Mouse (Mus musculus): ENCODE measurements around the gene Masp1. TPM values are rescaled to one million over a fixed set of nuclear protein-coding genes. Genes with fewer than 3 reads are reported as not detected.

Gene Masp1
- polyA plus RNA-seq, 1 experiment: 2.6 TPM

DNA sequence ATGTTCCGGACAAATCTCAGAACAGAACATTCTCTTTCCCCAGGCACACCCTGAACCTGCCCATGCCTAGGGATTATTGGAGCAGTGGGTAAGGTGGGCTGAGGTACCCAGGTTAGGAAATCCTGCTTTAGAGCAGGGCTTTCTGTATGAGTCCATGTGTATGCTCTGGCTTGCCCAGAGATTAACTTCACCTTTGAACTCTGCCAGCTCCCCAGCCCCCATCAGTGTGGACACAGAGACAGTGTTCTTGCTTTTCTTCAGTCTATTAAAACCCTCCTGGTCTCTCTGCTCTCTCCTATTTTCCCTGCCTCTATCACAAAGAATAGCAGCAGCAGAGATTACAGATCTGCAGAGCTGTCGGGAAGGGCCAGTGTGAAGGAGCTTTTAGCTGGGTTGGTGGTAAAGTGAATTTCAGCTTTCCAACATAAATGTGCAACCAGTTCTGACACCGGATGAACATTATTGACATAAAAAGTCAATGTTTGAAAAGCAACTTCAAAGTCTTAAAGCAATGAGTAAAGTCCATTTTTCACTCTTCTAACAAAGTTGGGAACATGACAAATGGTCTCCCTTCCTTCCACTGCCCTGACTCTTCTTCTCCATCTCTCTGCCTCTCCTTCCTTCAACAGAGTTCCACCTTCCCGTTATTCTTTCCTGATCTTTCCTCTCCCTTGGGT lies 56.8 kb downstream of the Masp1 start:
- WGBS: 87% methylated on average over 4 of the region's 4 CpGs
- H3K4me3 ChIP-seq (ENCODE audit: insufficient read depth, low read depth, low read length): no peak overlapping the region
- TF ChIP-seq POLR2A (IDR thresholded peaks at IDR 0.05; ENCODE audit: low read depth, low read length) (no peak), CTCF (conservative IDR thresholded peaks at IDR 0.05; ENCODE audit: insufficient read depth, insufficient read length, low read depth, low read length) (no peak)
- peak; percentile 29 for DNase-seq
- H3K27me3 ChIP-seq (replicated peaks; ENCODE audit: control insufficient read depth, insufficient read depth, low read length): no peaks in the 10 kb centered on the region
- no peaks in the 10 kb centered on the region for H3K36me3 ChIP-seq (ENCODE audit: control insufficient read depth, insufficient read depth, low read length)
- H3K4me1 ChIP-seq (ENCODE audit: control insufficient read depth, insufficient read depth, low read length): no peaks in the 10 kb centered on the region
- no peak overlapping the region for H3K27ac ChIP-seq (ENCODE audit: insufficient read depth, low read depth, low read length)

DNA sequence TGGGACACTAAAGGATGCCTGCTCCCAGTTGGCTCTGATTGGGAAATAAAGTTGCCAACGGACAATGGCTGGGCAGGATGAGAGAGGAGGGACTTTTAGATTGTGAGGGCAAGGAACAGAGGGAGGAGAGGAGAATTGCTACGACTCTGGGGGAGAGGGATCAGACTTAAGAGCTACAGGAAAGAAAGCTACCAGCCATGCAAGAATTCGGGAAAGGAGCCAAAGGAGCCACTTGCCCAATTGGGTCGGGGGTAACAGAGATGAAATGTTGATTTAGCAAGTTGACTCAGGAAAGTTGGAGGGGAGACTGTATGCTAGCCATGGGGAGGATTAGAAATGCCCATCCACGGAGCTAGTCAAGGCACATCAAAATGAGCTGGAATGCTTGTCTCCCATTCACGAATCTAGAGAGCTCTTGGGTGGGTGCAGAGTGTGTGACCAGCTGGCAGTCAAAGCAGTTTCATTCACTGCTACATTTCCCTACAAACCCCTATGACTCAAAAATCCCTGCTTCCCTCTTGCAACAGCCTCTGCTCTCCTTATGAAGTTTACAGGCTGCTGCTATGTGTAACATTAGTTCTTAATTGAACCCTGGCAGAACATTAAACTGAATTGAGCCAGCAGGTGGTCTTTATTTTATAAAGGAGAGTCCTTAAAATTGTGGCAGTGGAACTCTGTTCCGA lies 61.6 kb downstream of the Masp1 start:
- Histone ChIP-seq H3K4me3 (ENCODE audit: insufficient read depth, low read depth, low read length) (no peak overlapping the region), H3K27me3 (replicated peaks; ENCODE audit: control insufficient read depth, insufficient read depth, low read length) (no peaks in the 10 kb centered on the region), H3K4me1 (ENCODE audit: control insufficient read depth, insufficient read depth, low read length) (no peaks in the 10 kb centered on the region), H3K36me3 (ENCODE audit: control insufficient read depth, insufficient read depth, low read length) (no peaks in the 10 kb centered on the region), H3K27ac (ENCODE audit: insufficient read depth, low read depth, low read length) (no peak overlapping the region)
- 46% methylated on average over 7 of the region's 7 CpGs for WGBS
- TF ChIP-seq POLR2A (IDR thresholded peaks at IDR 0.05; ENCODE audit: low read depth, low read length) (no peak), CTCF (conservative IDR thresholded peaks at IDR 0.05; ENCODE audit: insufficient read depth, insufficient read length, low read depth, low read length) (no peak)
- no peak for DNase-seq

DNA sequence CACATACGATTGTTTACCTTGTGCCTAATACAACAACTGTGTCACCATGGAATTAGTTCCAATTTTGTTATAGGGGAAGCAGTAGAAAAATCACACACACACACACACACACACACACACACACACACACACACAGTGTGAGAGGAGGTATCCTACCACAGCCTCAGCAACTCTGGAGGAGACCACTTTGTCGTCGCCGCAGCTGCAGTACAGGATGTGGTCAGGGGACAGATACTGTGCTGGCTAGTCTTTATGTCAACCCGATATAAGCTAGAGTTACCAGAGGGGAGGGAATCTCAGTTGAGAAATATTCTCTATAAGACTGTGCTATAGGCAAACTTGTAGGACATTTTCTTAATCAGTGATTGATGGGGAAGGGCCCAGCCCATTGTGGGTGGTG lies 63.3 kb downstream of the Masp1 start:
- Histone ChIP-seq H3K27ac (ENCODE audit: insufficient read depth, low read depth, low read length) (no peak overlapping the region), H3K27me3 (replicated peaks; ENCODE audit: control insufficient read depth, insufficient read depth, low read length) (no peaks in the 10 kb centered on the region), H3K4me1 (ENCODE audit: control insufficient read depth, insufficient read depth, low read length) (no peaks in the 10 kb centered on the region), H3K36me3 (ENCODE audit: control insufficient read depth, insufficient read depth, low read length) (no peaks in the 10 kb centered on the region), H3K4me3 (ENCODE audit: insufficient read depth, low read depth, low read length) (no peak overlapping the region)
- 94% methylated on average over 5 of the region's 5 CpGs for WGBS
- DNase-seq: no peak
- TF ChIP-seq CTCF (conservative IDR thresholded peaks at IDR 0.05; ENCODE audit: insufficient read depth, insufficient read length, low read depth, low read length): no peak
- no peak for TF ChIP-seq POLR2A (IDR thresholded peaks at IDR 0.05; ENCODE audit: low read depth, low read length)

GRCm38 (mm10) chr16:23456534-23456933 lies 64.1 kb downstream of the Masp1 start:
- DNase-seq: peak; percentile 68
- Histone ChIP-seq H3K4me1 (ENCODE audit: control insufficient read depth, insufficient read depth, low read length) (no peaks in the 10 kb centered on the region), H3K36me3 (ENCODE audit: control insufficient read depth, insufficient read depth, low read length) (no peaks in the 10 kb centered on the region), H3K27ac (ENCODE audit: insufficient read depth, low read depth, low read length) (no peak overlapping the region), H3K27me3 (replicated peaks; ENCODE audit: control insufficient read depth, insufficient read depth, low read length) (no peaks in the 10 kb centered on the region), H3K4me3 (ENCODE audit: insufficient read depth, low read depth, low read length) (no peak overlapping the region)
- WGBS: 52% methylated on average over 3 of the region's 3 CpGs
- TF ChIP-seq POLR2A (IDR thresholded peaks at IDR 0.05; ENCODE audit: low read depth, low read length) (no peak), CTCF (conservative IDR thresholded peaks at IDR 0.05; ENCODE audit: insufficient read depth, insufficient read length, low read depth, low read length) (no peak)

- WGBS: 77% methylated on average over 6 of the region's 6 CpGs
- TF ChIP-seq POLR2A (IDR thresholded peaks at IDR 0.05; ENCODE audit: low read depth, low read length) (no peak), CTCF (conservative IDR thresholded peaks at IDR 0.05; ENCODE audit: insufficient read depth, insufficient read length, low read depth, low read length) (no peak)
- H3K27ac ChIP-seq (ENCODE audit: insufficient read depth, low read depth, low read length): no peak overlapping the region
- no peaks in the 10 kb centered on the region for H3K4me1 ChIP-seq (ENCODE audit: control insufficient read depth, insufficient read depth, low read length)
- no peaks in the 10 kb centered on the region for H3K27me3 ChIP-seq (replicated peaks; ENCODE audit: control insufficient read depth, insufficient read depth, low read length)
- no peaks in the 10 kb centered on the region for H3K36me3 ChIP-seq (ENCODE audit: control insufficient read depth, insufficient read depth, low read length)
- DNase-seq: no peak
- H3K4me3 ChIP-seq (ENCODE audit: insufficient read depth, low read depth, low read length): no peak overlapping the region
Observed at GRCm38 (mm10) chr16:23454376-23454775, 66.2 kb downstream of the Masp1 start.

- no peak for TF ChIP-seq POLR2A (IDR thresholded peaks at IDR 0.05; ENCODE audit: low read depth, low read length)
- TF ChIP-seq CTCF (conservative IDR thresholded peaks at IDR 0.05; ENCODE audit: insufficient read depth, insufficient read length, low read depth, low read length): peak; percentile 81
- Histone ChIP-seq H3K4me1 (ENCODE audit: control insufficient read depth, insufficient read depth, low read length) (no peaks in the 10 kb centered on the region), H3K36me3 (ENCODE audit: control insufficient read depth, insufficient read depth, low read length) (no peaks in the 10 kb centered on the region), H3K4me3 (ENCODE audit: insufficient read depth, low read depth, low read length) (no peak overlapping the region), H3K27ac (ENCODE audit: insufficient read depth, low read depth, low read length) (no peak overlapping the region), H3K27me3 (replicated peaks; ENCODE audit: control insufficient read depth, insufficient read depth, low read length) (no peaks in the 10 kb centered on the region)
- WGBS: 26% methylated on average over 3 of the region's 3 CpGs
- DNase-seq: peak; percentile 50
Observed at GRCm38 (mm10) chr16:23452476-23452875, 68.1 kb downstream of the Masp1 start.

DNA sequence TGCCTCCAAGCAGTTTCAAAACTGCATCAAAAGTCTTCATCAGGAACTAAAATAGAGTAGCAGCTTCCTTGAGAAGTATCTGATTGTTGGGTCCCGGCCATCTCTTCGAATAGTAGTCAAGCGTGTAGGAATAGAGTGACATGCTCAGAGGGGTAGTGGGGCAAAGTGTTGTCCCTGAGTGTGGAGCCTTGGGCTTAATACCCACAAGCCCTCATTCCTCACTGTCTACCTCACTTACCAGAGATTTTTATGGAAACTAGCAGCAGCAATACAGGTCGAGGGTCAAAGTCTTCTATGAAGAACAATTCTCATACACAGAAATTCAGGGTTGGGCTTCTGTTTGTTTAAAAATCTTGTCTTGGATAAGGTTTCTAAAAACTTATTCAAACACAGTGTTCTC lies 69.8 kb downstream of the Masp1 start:
- 81% methylated on average over 4 of the region's 4 CpGs for WGBS
- no peak for DNase-seq
- no peaks in the 10 kb centered on the region for H3K36me3 ChIP-seq (ENCODE audit: control insufficient read depth, insufficient read depth, low read length)
- no peaks in the 10 kb centered on the region for H3K27me3 ChIP-seq (replicated peaks; ENCODE audit: control insufficient read depth, insufficient read depth, low read length)
- H3K4me3 ChIP-seq (ENCODE audit: insufficient read depth, low read depth, low read length): no peak overlapping the region
- H3K27ac ChIP-seq (ENCODE audit: insufficient read depth, low read depth, low read length): no peak overlapping the region
- no peak for TF ChIP-seq POLR2A (IDR thresholded peaks at IDR 0.05; ENCODE audit: low read depth, low read length)
- TF ChIP-seq CTCF (conservative IDR thresholded peaks at IDR 0.05; ENCODE audit: insufficient read depth, insufficient read length, low read depth, low read length): no peak
- no peaks in the 10 kb centered on the region for H3K4me1 ChIP-seq (ENCODE audit: control insufficient read depth, insufficient read depth, low read length)

Measured in kidney, adult 2 months (tissue).